Mouse (Mus musculus): ENCODE results near the gene Gm20777.
A peak's percentile ranks its signal among the peaks of the same experiment; 100 is the strongest.
"Not testable (repeated sequence)": the region's sequence is repeated elsewhere in the genome, so short reads cannot be mapped to it uniquely, and the experiment has no call there.

Gm20777 gene

GRCm38 (mm10) chrY:10752350-10752749, at the start of gene Gm20777:
Gene Gm20777 (minus strand): TSS chrY:10752450.
- DNase-seq, result not testable (repeated sequence)

GRCm38 (mm10) chrY:10709551-10709950, 42.7 kb downstream of the Gm20777 start:
- peak; percentile 50 for DNase-seq

GRCm38 (mm10) chrY:10708761-10709160, 43.5 kb downstream of the Gm20777 start:
- not testable (repeated sequence) for DNase-seq

DNA sequence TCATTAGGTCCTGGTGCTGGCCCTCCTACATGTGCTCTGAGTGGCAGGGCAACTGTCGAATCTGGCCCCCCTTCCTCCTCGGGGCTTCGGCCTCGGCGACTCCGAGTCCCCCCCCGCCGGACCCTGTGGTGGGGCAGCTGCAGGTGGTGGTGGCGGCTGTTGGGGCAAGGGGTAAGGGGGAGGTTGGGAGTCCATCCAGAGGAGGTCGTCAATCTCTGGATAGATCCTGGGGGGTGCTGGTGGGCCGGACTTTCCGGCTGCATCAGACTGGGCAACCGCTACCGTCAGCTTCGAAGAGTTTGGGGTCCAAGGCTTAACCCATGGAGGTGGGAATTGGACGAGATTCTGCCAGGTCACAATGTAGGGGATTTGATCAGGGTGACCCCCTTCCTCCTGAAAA, 44.0 kb downstream of the Gm20777 start:
- DNase-seq, result not testable (repeated sequence)

- DNase-seq, result not testable (repeated sequence)
These were observed 45.6 kb downstream of the Gm20777 start for GRCm38 (mm10) chrY:10706686-10707085.
